Mouse (Mus musculus): ENCODE measurements around the gene Gm49394. TPM values are rescaled to one million over a fixed set of nuclear protein-coding genes. Genes with fewer than 3 reads are reported as not detected.

The Gm49394 gene
- total RNA-seq, 2 experiments from 2014 or later: not detected

GRCm38 (mm10) chr7:142659767-142660650, 9.7 kb downstream of the Gm49394 start:
- intact Hi-C loops (cut with DNase I): no loop called here
- no peak for DNase-seq (ENCODE audit: low spot score in 2 of 2)

DNA sequence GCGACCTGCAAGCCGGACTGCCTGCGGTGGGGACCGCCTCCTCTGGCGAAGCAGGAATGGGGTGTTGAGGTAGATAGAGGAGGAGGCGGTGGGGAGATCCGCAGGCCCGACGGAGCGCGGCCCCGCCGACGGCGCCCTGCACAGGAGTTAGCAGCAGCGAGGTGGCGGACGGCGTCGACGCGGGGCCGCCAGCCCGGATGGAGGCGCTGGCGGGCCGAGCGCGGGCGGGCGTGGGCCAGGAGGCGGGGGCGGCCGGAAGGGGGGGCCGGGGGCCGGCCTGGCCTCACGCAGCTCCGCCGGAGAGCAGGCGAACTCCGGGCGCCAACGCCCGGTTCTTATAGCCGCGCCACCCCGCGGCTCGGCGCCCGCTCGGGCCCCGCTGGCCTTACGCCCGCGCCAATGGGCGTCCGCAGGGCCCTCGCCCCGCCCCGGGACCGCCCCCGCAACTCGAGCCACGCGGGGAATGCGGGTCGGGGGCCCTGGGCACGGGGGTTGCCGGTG, 10.5 kb downstream of the Gm49394 start:
- intact Hi-C loops (cut with DNase I): no loop called here

DNA sequence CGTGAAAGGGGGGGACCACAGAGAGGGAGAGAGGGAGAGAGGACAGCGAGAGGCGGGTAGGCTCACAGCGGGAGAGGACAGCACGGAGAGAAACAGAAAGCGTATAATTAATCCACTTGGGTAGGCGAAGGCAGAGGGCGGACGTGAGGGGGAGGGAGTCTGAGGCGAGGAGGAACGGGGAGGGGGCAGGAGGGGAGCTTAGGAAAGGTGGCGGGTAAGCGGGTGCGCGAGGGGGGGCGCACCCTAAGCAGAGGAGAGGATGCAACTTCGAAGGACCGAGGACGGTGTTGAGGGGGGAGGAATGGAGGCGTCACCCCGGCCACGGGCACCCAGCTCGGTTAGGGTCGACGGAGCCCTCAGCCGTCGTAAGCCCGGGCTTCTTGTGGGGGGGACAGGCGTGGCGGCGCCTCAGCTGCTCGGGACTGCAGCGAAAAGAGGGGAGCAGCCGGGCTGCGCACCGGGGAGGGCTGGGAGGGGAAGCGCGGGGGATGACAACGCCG, 11.0 kb downstream of the Gm49394 start:
- intact Hi-C loops (cut with DNase I): no loop called here
- no peak for DNase-seq (ENCODE audit: low spot score in 2 of 2)

More for the DNA sequence above, 10.5 kb downstream of the Gm49394 start:
- DNase-seq (ENCODE audit: low spot score in 2 of 2): no peak

DNA sequence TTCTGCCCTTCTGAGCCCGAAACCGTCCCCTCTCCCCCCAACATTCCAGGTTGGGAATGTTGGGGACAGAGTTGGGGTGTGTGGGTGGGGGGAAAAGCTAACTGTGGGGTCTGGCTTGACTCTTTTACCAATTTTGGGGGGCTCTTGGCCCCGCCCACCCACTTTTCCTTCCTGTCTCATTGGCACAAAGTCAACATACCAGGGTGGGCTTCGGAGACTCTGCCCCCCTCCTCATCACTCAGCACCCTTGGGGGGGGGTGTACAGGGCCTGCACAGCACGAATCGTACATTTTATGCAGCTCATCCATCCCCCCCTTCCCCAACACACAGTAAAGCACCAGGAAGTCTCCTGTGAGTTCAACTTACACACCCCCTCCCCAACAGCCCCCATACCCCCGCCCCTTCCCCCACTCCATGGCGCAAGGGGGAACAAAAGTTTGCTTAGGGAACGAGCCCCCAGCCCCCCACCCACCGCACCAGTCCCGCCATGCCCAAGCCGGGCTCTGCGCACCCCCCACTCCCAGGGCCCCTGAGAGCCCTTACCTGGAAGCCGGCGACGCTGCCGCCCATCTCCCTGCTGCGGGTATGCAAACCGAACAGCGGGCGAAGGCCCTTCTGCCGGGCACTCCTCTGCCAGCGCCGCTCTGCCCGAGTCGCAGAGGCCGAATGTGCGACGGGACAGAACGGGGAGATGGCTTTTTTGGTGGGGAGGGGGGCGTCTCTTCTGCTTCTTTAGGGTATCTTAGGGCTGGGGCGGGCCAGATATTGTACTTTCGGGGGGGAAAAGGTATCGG, 11.7 kb downstream of the Gm49394 start:
- DNase-seq (ENCODE audit: low spot score in 2 of 2): no peak
- intact Hi-C loops (cut with DNase I): no loop called here

DNA sequence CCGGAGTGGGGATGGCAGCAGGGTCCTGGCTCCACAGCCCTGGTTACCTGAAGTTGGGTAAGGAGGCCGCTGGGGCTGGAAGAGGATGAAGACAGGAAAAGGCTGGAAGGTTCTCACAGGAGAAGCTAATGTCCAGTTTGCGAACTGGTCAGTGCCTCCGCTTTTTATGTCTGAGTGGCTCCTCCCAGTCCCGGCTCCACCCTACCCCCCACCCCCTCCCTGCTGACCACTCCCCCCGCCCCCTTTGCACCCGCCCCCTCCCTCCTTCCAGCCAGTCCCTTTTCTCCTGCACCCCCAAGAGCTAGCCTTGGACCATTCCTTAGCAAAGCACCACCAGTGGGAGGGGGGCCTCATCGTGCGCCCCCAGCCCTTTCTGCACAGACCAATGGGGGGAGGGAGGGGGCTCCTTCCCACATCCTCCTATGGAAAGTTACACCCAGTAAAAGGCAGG, 12.4 kb downstream of the Gm49394 start:
- intact Hi-C loops (cut with DNase I): no loop called here
- no peak for DNase-seq (ENCODE audit: low spot score in 2 of 2)

DNA sequence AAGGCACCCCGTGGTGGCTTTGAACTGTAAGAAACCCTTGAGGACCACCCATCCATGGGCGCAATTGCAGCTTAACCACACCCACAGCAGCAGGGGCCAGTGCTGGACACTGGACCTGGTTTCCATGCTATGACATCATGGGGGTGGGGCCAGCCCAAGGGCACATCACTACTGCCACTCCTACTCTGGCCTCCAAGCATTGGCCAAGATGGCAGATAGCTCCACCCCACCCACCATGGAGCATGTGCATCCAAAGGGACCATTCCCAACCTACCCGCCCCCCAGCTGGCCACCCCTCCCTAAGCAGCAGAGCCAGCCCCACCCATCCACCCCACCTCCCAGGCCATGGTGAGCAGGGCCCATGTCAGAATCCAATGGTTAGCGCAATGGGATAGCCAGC, 13.7 kb downstream of the Gm49394 start:
- intact Hi-C loops (cut with DNase I): no loop called here
- no peak for DNase-seq (ENCODE audit: low spot score in 2 of 2)

- intact Hi-C loops (cut with DNase I): no loop called here
- no peak for DNase-seq (ENCODE audit: low spot score in 2 of 2)
Observed at GRCm38 (mm10) chr7:142655633-142656032, 14.1 kb downstream of the Gm49394 start.

GRCm38 (mm10) chr7:142653726-142654125, 16.0 kb downstream of the Gm49394 start:
- no peak for DNase-seq (ENCODE audit: low spot score in 2 of 2)
- intact Hi-C loops (cut with DNase I): no loop called here

GRCm38 (mm10) chr7:142646676-142647075, 23.1 kb downstream of the Gm49394 start:
- no peak for DNase-seq (ENCODE audit: low spot score in 2 of 2)
- intact Hi-C loops (cut with DNase I): no loop called here

DNA sequence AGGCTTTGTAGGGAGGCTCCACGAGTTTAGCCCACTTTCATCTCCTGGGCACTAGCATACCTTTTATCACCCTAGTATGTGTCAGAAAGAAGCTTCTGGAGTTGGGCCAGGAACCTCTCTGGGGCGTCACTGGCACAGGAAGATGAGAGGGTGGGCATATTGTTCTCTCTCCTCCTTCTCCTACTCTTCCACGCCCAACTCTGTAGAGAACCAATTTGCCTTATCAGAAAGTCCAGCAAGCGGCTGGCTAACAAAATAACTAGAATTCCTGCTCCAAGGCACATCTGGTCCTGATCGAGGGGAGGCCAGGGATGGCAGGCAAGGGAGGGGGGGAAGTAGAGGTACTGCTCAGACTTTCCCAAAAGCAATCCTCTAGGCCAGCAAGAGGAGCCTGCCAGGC, 24.7 kb downstream of the Gm49394 start:
- intact Hi-C loops (cut with DNase I): no loop called here
- no peak for DNase-seq (ENCODE audit: low spot score in 2 of 2)

- intact Hi-C loops (cut with DNase I): no loop called here
- DNase-seq (ENCODE audit: low spot score in 2 of 2): no peak
Observed at GRCm38 (mm10) chr7:142636178-142636577, 33.6 kb downstream of the Gm49394 start.

- intact Hi-C loops (cut with DNase I): no loop called here
- no peak for DNase-seq (ENCODE audit: low spot score in 2 of 2)
Observed at GRCm38 (mm10) chr7:142630691-142631090, 39.1 kb downstream of the Gm49394 start.

GRCm38 (mm10) chr7:142629806-142630205, 39.9 kb downstream of the Gm49394 start:
- intact Hi-C loops (cut with DNase I): no loop called here
- no peak for DNase-seq (ENCODE audit: low spot score in 2 of 2)

DNA sequence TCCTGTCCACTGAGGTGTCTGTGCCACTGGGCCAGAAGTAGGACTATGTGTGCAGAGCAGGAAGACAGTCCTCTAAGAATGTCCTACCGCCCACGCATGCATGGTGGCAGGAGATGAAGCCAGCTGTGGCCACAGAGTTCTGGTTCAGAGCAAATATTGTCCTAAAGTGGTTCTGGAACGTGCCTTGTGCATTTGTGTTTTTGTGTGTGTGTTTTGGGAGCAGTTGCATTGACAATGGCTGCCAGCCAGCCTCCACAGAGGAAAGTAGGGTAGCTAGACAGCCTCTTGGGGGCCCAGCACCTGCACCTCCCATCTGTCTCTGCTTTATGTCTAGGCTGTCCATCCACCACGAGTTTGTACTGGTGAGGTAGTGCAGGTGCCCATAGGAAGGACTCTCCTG, 47.6 kb downstream of the Gm49394 start:
- intact Hi-C loops (cut with DNase I): no loop called here
- DNase-seq (ENCODE audit: low spot score in 2 of 2): peak in 1 of 2 experiments; percentile 14

DNA sequence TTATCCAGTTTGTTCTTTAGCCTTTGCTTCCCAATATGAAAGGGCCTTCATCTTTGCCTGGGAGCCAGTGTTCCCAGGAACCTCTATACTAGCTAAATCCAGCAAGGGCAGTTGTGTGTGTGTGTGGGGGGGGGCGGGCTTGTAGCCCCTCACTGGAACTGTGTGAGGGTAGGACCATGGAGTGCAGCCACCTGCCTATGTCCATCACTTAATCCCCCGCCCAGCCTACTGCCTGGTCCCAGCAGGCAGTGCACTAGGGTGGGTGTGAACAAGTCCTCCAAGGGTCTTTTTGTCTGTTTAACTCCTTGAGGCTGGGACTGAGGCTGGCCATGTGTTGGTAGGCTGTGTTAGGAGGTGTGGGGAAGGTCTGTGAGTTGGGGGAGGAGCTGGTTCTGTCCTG, 56.7 kb downstream of the Gm49394 start:
- DNase-seq (ENCODE audit: low spot score in 2 of 2): no peak
- intact Hi-C loops (cut with DNase I): no loop called here

DNA sequence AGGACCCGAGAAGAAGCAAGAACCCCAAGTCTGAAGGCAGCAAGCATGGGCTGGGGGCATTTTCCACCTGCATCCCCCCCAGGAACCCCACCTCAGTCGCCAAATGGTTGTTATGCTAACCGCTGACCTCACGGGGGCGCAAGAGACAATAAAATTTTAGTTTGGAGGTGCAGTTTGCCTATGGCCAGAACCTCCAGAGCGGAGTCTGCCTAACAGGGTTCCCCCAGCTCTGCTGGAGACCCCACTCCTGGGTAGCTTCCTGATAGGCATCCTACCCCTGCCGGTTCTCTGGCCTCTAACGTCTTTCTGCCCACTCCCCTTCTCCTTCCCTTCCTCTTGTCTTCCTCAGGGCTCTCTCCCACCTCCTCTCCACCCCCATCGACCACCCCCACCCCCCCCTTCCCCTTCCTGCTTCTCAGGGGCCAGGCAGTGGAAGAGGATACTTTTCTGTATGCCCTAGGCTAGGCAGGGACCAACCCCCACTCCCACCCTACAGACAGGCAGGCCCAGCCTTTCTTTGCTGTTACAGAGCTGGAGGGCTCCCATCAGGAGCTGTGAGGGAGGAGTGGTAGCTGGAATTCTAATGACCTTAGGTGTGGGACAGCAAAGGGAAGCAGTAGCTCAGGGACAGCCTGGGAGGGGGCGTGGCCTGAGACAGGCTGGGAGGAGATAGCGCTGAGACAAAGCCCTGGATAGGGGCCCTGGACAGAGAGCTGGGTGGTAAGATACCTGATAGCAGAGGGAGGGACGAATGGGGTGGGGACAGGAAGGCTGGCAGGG, 58.9 kb downstream of the Gm49394 start:
- intact Hi-C loops (cut with DNase I): loop anchor here (1.0 kb wide), 1 partner anchor 61 kb away; no protein-coding TSS in a partner anchor

DNA sequence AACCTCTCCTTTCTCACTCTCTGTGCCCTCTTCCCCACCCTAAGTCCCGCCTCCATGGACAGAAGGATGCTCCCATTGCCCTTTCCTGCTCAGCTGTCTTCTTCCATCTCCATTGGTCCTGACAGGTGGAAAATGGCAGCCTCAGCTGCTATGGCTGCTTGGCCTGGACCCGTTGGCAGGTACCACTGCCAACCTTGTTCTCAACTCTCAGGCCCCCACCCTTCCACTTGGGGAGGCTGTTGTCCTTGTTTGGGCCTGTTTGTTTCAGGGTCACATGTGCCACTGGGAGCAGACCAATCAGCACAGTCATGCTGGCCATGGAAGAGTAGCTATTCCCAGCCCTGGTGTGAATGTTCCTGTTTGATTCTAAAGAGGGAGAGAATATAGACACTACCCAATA, 68.8 kb downstream of the Gm49394 start:
- DNase-seq (ENCODE audit: low spot score in 2 of 2): no peak
- intact Hi-C loops (cut with DNase I): no loop called here

More for the DNA sequence above, 58.9 kb downstream of the Gm49394 start:
- DNase-seq (ENCODE audit: low spot score in 2 of 2): peak; percentile 28 to 40

All from left cerebral cortex, postnatal 25 days (tissue).